Mouse (Mus musculus): ENCODE measurements around the gene Kdm6b.
"Not testable (repeated sequence)": the region's sequence is repeated elsewhere in the genome, so short reads cannot be mapped to it uniquely, and the experiment has no call there.

Gene Kdm6b

GRCm38 (mm10) chr11:69406282-69406681 lies 7.2 kb downstream of the Kdm6b start:
- DNase-seq (ENCODE audit: low read depth, low spot score) = no peak

GRCm38 (mm10) chr11:69405397-69406200 lies 7.9 kb downstream of the Kdm6b start:
- no peak for DNase-seq (ENCODE audit: low read depth, low spot score)

GRCm38 (mm10) chr11:69404595-69405396 lies 8.7 kb downstream of the Kdm6b start:
- no peak for DNase-seq (ENCODE audit: low read depth, low spot score)

DNA sequence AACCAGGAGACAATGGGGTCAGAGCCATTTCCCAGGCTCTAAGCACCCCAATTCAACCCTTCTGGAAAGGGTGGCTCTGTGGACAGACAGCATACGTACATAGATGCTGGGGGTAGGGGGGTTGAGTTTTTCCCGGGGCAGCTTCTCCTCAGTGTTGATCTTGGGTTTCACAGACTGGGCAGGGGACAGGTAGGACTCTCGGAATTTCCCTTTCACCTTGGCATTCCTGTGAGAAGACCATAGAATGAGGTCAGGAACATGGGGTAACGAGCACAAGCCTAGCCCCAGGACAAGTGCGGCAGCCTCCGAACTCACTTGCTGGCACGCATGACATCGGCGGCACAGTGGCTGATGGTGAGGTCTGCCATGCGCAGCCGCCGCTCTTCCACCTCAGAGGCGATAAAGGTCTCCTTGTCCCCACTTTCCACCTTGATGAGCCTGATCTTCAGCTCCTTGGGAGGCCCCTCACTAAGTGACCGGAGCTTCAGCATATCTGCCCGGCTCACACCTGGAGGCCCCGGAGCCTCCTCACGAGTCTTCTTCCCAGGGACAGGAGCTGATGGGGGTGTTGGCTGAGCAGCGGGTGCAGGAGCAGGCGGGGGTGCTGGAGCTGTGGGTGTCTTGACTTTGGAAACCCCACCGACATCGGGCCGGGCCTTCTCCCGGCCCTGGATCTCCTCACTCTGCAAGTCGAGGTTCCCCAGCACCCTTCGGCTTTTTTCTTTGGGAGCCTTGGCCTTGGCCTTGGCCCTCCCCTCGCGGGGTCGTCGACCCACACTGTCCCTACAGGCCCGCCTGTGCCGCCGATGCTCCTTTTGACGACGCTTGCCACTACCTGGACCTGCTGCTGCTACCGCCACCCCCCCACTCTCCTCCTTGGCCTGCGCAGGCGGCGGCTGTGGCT lies 9.5 kb downstream of the Kdm6b start:
- no peak for DNase-seq (ENCODE audit: low read depth, low spot score)

DNA sequence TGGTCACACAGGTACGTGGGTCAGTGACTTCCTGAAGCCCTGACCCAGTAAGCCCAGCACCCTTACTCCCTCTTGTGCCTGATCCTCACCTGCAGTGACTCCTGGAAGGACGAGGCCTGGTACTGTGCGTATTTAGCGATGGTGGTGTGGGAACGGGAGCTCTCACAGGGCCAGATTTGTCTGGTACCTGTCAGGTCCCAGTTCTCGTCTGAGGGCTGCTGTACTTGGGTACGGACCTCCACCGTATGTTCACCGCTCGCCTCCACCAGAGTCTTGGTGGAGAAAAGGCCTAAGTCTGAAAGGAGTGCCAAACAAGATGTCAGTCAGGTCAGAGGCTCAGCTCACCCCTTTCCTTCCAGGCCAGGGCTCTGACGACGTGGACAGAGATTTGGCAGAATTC lies 11.5 kb downstream of the Kdm6b start:
- no peak for DNase-seq (ENCODE audit: low read depth, low spot score)

- DNase-seq (ENCODE audit: low read depth, low spot score) = peak; percentile 95
Measured at GRCm38 (mm10) chr11:69401210-69401637, 12.3 kb downstream of the Kdm6b start.

DNA sequence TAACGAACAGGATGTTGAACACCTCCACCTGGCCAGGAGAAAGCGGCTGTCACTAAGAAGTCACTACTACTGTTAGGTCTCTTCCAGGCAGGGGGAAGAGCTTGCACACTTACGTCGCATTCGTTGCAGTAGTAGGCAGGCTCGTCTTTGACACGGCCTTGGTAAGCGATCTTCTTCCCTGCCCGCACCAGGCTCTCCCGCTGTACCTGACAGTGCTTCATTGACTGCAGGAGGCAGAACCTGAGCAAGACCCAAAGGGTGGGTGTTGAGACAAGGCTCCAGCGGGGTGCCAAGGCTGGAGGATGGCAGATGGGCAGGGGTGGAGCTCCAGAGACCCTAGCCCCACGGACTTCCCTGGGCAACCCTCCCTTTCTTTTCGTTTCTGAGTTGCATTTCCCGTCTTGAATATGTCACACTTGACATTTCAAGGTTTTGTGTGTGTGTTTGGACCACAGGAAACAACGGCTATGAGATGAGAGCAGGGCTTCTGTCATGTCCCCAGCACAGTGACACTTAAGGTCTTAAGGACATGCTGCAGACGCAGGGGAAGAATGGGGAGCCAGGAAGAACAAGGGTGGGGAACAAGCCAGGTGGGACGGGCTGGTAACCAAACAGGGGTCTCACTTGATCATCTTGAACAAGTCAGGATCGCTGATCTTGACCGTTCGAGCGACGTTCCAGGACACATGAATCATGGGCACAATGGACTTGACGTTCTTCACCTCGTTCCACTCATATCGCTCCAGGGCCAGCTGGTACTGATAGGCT lies 13.2 kb downstream of the Kdm6b start:
- DNase-seq (ENCODE audit: low read depth, low spot score) = no peak

- DNase-seq (ENCODE audit: low read depth, low spot score) = no peak
Measured at GRCm38 (mm10) chr11:69399201-69400082, 14.0 kb downstream of the Kdm6b start.

DNA sequence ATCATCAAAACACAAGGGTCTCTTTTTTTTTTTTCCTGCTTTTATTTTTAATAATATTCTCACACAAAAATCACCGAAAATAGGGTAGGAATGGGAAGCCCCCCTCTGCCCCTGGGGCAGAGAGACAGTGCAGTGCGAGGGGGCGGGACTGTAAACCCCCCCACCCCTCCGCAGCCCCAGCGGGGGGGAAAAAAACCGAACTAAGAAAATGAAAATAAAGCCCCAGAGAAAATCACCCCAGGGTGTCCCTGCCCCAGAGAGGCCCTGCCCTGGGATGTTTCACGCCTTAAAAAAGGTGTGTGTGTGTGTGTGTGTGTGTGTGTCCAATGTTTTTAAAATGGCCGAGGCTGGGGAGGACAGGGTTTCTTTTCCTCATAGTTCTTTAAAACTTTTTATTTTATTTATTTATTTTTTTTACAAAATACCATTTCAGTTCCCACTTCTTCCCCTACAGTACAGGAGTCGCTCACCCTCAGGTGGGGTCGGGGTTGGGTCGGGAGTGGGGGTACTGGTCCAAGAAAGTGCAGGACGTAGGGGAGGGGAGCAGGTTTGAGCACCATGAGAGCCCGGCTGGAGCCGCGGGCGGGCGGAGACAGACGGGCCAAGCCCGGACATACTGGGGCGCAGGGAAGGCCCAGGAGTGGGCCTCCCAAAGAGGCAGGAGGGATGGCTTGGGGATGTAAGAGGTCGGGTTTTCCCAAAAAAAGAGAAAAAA lies 14.8 kb downstream of the Kdm6b start:
- no peak for DNase-seq (ENCODE audit: low read depth, low spot score)

DNA sequence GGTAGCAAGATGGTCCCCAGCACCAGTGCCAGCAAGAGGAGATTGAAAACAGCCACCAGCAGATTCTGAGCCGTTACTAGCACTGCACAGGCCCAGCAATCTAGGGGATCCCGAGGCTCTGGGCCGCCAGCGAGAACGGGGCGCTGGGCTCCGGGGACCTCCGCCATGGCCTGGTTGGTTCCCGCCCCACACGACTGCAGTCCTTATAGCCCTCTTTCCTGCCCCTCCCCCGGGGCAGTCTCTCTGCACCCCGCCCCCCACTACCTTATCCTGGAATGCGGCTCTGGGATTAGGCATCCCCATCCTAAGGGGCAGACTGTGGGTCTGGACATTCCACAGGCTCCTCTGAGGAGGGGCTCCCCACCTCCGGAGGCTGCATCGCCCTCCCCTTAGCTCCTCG lies 15.4 kb downstream of the Kdm6b start, which contains the start of gene Tmem88:
Gene Tmem88, minus strand, starts transcription at position 176 of the 400 bp plus-strand sequence.
- DNase-seq (ENCODE audit: low read depth, low spot score) = no peak

- DNase-seq (ENCODE audit: low read depth, low spot score) = no peak
Measured at GRCm38 (mm10) chr11:69397581-69398057, 15.9 kb downstream of the Kdm6b start.

DNA sequence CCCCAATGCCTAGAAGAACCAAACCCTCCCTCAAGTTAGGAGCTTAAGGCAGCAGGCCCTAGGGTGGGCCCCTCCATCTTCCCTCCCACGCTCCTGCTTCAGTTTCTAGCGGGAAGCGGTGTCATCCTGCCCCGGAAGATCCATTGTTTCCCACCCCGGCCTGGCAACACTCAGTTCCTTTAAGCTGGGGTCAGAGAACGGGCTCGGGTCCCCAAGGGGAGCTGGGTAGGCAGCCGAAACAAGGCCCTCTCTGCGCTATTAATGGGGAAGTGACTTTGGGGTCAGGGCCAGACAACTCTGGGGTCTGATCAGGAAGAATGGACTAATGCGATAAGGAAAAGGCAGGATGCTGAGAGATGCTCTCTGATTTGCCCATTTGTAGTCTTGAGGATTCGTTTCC lies 16.7 kb downstream of the Kdm6b start:
- no peak for DNase-seq (ENCODE audit: low read depth, low spot score)

GRCm38 (mm10) chr11:69395634-69396373 lies 17.7 kb downstream of the Kdm6b start:
- peak; percentile 99 for DNase-seq (ENCODE audit: low read depth, low spot score)

DNA sequence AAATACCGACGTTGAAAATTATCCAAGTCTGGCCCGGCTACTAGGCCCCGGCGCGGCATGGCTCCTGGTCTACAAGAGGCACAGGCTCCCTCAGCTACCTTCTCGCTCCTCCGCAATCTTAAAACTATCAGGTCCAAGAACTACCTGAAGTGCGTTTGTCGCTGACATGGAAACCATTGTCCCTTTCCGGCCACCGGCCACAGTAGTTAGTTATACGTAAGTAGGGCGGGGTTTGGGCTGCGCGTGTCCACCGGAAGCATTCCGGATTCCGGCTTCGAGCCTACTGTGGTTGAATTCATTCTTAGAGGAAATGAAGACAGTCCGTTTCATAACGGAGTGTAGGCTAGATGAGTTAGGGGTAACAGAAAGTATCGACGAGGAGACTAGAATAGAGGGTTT lies 18.2 kb downstream of the Kdm6b start, which contains the start of the genes Naa38 and Cyb5d1:
Gene Naa38, plus strand, starts transcription at position 253 of the 399 bp plus-strand sequence.
Gene Cyb5d1, minus strand, starts transcription at position 397 of the 399 bp plus-strand sequence.
- peak; percentile 92 for DNase-seq (ENCODE audit: low read depth, low spot score)

DNA sequence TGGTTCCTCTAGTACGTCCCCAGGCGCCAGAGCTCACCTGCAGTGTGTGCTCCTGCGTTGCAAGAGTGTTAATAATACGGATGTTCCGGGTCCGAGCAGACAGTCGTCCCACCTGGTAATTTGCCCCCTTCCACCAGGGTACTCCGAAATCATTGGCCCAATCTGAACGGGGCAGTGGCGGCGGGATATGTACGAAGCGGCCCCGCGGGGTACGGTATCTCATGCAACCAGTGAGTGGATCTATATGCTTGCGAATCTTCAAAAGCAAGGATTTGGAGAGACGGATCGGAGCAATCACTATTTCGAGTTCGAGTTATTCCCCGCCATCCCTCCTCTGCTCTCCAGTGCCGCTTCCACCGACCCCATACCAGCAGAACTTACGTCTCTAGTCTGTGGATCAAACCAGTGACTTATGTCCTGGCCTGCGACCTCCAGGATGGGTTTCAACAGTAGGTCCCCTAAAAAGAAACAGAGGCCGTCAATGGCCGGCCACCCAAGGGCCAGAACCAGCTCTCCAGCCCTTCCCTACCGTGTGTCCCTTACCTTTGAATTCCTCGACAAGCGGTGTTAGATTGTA lies 18.8 kb downstream of the Kdm6b start:
- DNase-seq (ENCODE audit: low read depth, low spot score) = not testable (repeated sequence)

DNA sequence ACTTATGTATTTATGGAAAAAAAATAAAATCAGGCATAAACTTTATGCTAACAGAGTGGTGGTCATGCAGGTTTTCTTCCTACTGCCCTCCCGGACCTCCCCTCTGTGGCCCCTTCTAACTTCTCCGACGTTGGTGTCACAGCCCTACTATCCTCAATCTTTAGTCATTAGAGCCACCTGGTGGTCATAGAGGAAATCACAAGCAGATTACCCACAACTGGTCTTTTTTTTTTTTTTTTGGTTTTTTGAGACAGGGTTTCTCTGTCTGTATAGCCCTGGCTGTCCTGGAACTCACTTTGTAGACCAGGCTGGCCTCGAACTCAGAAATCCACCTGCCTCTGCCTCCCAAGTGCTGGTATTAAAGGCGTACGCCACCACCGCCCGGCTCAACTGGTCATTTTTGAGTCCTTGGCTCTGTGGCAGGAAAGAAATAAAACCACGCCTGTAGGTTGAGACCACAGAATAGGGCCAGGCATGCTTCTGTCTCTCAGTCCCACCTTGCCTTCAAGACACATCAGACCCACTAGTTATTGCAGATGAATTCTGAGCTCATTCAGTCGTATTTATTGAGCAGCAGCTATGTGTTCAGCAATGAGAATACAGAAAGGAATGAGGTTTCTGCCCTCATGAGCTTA lies 23.0 kb downstream of the Kdm6b start:
- no peak for DNase-seq (ENCODE audit: low read depth, low spot score)
